Mouse (Mus musculus): Measurements from ENCODE around the gene Ablim1.

The Ablim1 gene

DNA sequence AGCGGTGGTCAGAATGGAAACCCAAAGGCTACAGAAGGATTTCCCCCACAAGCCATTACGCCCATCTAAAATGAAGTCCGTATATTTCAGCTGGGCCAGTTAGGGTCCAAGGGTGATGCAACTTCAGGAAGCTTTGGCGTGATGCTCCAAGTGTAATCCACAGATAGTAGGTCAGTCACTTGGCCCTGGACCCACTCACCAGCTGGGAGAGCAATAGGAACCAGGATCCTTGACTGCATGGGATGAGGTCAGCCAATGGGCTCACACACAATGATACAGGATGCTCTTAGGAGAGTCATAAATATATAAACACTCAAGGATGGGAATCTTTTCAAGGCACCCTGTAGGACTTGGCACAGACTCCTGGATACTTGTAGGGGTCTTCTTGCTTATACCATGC is 309.7 kb downstream of the Ablim1 start:
- DNase-seq: peak; percentile 98

GRCm38 (mm10) chr19:57003460-57003810 is 311.3 kb downstream of the Ablim1 start:
- peak; percentile 95 for DNase-seq

- DNase-seq: peak; percentile 92
Observed at GRCm38 (mm10) chr19:57002741-57003459, 311.8 kb downstream of the Ablim1 start.

GRCm38 (mm10) chr19:57001926-57002325 is 312.8 kb downstream of the Ablim1 start:
- DNase-seq: no peak

DNA sequence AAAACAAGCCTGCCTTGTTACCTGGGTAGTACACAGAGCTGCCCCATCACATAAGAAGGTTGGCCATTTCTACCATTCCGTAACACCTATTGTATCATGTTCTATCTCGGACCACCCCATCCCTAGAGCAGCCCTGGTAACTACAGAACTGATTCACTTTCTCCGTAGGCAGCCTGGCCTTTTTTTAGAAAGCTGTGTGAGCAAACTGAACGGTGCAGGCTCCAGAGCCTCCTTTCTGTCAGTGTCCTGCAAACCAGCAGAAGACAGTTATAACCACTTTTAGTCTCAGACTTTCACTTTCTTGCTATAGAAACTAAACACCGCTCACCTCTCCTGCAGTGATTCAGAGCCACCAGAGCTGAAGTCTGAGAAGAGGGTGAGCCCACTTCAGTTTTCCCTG is 314.1 kb downstream of the Ablim1 start:
- no peak for DNase-seq

DNA sequence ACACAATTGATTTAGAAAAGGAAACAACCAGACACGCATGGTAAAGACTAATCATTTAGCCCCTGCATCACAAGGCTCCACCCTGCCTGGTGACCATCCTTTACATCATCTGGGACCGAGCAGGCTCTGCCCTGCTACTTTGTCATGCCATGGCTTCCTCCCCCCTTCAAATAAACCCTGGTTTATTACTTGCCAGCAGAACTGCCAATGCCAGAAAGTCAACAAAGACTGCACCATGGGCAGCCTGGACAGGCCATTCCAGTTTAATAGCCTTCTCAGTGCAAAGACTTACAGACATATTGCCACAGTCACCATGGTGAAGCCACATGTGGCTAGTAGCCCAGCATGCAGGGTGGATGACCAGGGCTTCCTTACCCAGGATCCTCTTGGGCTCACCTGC is 314.9 kb downstream of the Ablim1 start:
- DNase-seq: peak; percentile 84

DNA sequence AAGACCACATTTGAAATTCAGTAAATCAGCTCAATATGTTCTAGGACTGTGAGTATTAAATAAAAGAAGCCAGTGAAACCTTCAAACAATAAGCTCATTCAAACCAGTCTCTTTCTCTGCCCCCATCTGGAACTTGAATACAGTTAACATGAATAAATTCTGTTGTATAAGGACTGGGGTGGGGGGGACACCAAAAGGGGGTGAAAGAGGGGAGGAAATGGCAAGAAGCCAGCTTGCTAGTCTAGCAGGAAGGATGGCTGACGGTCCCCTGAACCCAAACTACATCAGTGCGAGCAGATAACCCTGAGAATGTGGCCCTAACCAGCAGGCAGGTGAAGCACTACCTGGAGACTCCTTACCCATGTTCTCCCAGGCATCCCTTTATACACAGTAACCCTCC is 315.8 kb downstream of the Ablim1 start:
- DNase-seq: no peak

DNA sequence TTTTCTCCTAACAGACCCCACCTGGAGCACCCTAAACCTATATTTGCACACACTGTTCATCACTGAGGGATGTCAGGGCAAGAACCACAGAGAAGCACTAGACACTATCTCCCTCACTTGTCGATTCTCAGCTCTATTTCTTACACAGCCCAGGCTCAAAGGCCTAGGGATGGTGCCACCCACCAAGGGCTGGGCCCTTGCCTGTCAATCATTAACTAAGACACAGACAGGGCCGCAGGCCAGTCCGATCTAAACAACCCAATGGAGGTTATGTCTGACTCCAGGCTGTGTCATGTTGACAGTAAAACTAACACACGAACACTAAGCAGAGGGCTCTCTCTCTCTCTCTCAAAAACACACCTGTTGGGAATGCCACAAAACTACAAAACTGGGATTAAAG is 316.4 kb downstream of the Ablim1 start:
- no peak for DNase-seq

- peak; percentile 95 for DNase-seq
Observed at GRCm38 (mm10) chr19:56997164-56997599, 317.5 kb downstream of the Ablim1 start.

DNA sequence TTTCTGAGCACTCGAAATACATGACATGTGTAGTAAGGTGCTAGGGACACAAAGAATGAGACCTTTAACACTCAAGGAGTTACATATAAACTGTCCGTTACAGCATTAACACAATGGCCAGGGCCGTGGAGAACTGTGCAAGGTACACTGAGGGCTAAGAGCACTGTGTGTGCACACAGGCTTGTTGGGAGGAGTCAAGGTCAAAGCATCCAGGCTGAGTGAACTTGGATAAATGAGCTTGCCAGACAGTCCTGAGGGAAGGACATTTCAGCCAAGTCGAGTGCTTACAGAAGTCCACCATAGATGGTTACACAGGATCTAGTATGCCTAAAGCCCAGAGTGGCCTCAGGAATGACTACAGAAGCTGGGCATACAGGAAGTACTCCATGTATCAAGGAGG is 319.3 kb downstream of the Ablim1 start:
- DNase-seq: peak; percentile 79

- DNase-seq: peak; percentile 90
Observed at GRCm38 (mm10) chr19:56994653-56995052, 320.1 kb downstream of the Ablim1 start.

GRCm38 (mm10) chr19:56993763-56994162 is 321.0 kb downstream of the Ablim1 start:
- peak; percentile 86 for DNase-seq

- peak; percentile 84 for DNase-seq
Observed at GRCm38 (mm10) chr19:56992978-56993545, 321.7 kb downstream of the Ablim1 start.

DNA sequence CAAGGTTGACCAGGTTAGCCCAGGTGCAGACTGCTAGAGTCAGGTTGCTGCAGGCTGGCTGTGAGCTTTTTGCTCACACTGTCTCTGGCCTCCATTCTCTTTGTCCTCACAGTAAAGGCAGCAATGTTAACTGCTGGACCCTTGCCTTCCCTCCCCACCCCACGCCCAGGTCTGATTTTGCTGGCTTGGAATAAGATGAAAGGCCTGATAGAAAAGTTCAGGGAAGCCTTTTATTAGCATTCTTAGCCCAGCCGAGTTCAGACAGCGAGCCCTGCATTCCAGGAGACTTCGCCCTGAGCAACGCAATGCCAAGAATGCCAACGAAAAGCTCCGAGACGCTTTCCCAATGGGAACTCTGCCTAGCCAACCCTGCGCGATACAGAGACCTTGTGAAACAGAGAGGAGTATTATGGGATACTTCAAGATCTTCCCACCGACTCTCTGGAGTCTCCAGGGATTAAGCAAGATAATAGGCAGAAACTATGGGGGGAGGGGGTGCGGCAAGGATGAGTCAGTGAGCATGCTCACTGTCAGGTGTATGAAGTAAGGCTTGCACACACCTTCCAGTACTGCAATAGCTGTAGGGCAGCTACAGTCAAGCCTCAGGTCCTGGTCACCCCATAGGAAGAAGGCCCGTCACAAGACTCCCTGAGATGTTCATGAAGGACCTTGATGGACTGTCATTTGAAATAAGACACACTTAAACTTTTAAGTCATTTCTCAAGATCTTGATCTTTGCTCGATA is 324.2 kb downstream of the Ablim1 start:
- DNase-seq: peak; percentile 85

GRCm38 (mm10) chr19:56989171-56989570 is 325.5 kb downstream of the Ablim1 start:
- DNase-seq: peak; percentile 90

DNA sequence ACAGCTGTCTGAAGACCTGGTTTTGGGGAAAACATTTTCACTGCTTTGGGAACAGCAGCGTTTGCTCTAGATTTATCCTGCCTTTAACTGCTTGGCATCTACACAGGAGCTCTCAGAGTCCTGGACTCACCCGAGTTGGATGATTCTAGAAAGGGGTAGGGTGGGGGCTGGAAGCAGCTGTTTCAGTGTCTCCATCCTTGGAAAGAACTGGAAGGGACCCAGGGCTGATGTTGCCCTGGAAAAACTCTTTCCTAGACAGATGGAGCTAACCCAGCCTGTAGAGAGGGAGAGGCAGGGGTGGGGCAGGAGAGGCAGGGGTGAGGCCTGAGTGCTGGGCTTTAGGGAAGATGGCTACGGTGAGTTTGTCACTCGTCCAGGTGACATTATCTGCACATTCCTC is 330.5 kb downstream of the Ablim1 start:
- peak; percentile 94 for DNase-seq

GRCm38 (mm10) chr19:56983757-56984156 is 331.0 kb downstream of the Ablim1 start:
- no peak for DNase-seq
